Mouse (Mus musculus) bone marrow, adult 2 months (tissue): Measurements from ENCODE around the gene Nos2. TPM values are rescaled to one million over a fixed set of nuclear protein-coding genes. Genes with fewer than 3 reads are reported as not detected.
A peak's percentile ranks its signal among the peaks of the same experiment; 100 is the strongest.

Experiments
- H3K27ac ChIP-seq: fragments of 200-500 bp; 2 replicates; pipeline ENCODE4 v1.5.1; 2012; ENCODE audit warnings: low read depth, mild to moderate bottlenecking, control low read depth, inconsistent platforms, low read length; ENCODE audit not compliant: control insufficient read depth, poor library complexity, insufficient read depth
- H3K4me1 ChIP-seq: fragments of 200-500 bp; 2 replicates; pipeline ENCODE4 v1.6.1; 2011; ENCODE audit warnings: low read length; ENCODE audit not compliant: control insufficient read depth, insufficient read depth
- H3K4me3 ChIP-seq: fragments of 200-500 bp; replicated peaks from 2 replicates; pipeline ENCODE3; 2011; ENCODE audit warnings: mild to moderate bottlenecking, low read depth, low read length, control low read depth; ENCODE audit not compliant: control insufficient read depth
- CTCF ChIP-seq: fragments of 200-500 bp; IDR thresholded peaks from 2 replicates; pipeline ENCODE4 v1.5.1; 2011; ENCODE audit warnings: low read length, control low read depth; ENCODE audit not compliant: control insufficient read depth, insufficient read depth
- POLR2A ChIP-seq: fragments of 200-500 bp; IDR thresholded peaks from 2 replicates; pipeline ENCODE4 v1.6.1; 2011; ENCODE audit warnings: low read depth, mild to moderate bottlenecking, control low read depth, low read length, borderline replicate concordance; ENCODE audit not compliant: control insufficient read depth
- WGBS: fragments of 180-500 bp; shearing (Covaris S2); methylation state at CpG from one replicate; pipeline ENCODE4 v1.1.7; 2018; 5-methylcytosine and 5-hydroxymethylcytosine counted together
- polyA plus RNA-seq: library from polyadenylated mRNA; stranded (reverse); fragments of >200 nt; gene quantifications from 2 replicates; pipeline ENCODE4 v1.2.4, GENCODE M21; 2011; ENCODE audit warnings: low replicate concordance; ENCODE audit not compliant: missing spikeins, insufficient read depth, insufficient read length

The Nos2 gene
- polyA plus RNA-seq, 1 experiment: not detected

DNA sequence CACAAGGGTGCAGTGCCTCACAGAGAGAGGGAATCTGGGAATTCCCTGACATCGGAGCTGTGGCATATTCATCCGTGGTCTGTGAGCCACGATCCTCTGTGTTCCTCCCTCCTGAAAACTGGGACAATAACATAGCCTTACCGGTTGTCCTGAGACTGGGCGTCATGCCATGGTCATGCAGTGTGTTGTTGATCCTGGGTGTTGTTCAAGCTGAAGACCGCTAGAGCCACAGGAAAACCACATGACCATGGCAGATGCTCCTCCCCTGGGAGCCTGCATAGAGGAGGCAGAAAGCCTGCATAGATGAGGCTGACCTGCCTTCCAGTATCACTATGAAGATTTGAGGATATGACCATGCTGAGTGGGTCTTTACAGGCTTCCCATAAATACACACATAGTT lies 5.1 kb upstream of the Nos2 start:
- Histone ChIP-seq H3K4me1 (peaks cover 5% of the 10 kb centered on the region), H3K4me3 (no peak overlapping the region), H3K27ac (no peak overlapping the region)
- WGBS: 32% methylated on average over 6 of the region's 6 CpGs
- TF ChIP-seq CTCF (no peak), POLR2A (no peak)

GRCm38 (mm10) chr11:78916410-78916809 lies 4.2 kb upstream of the Nos2 start:
- TF ChIP-seq CTCF (no peak), POLR2A (no peak)
- WGBS: 44% methylated on average over 1 of the region's 1 CpGs
- Histone ChIP-seq H3K27ac (no peak overlapping the region), H3K4me1 (peaks cover 5% of the 10 kb centered on the region), H3K4me3 (no peak overlapping the region)

GRCm38 (mm10) chr11:78919745-78920144 lies 842 bp upstream of the Nos2 start:
- H3K4me3 ChIP-seq: no peak overlapping the region
- 68% methylated on average over 4 of the region's 4 CpGs for WGBS
- peaks cover 5% of the 10 kb centered on the region for H3K4me1 ChIP-seq
- H3K27ac ChIP-seq: no peak overlapping the region
- no peak for TF ChIP-seq CTCF
- no peak for TF ChIP-seq POLR2A

- Histone ChIP-seq H3K4me1 (peaks cover 2% of the 10 kb centered on the region), H3K27ac (no peak overlapping the region), H3K4me3 (no peak overlapping the region)
- 37% methylated on average over 8 of the region's 8 CpGs for WGBS
- TF ChIP-seq POLR2A: no peak
- TF ChIP-seq CTCF: peak; percentile 93
These were observed 2.3 kb downstream of the Nos2 start for GRCm38 (mm10) chr11:78922678-78923407.

- 3% methylated on average over 9 of the region's 9 CpGs for WGBS
- TF ChIP-seq POLR2A: no peak
- TF ChIP-seq CTCF: no peak
- peaks cover 2% of the 10 kb centered on the region for H3K4me1 ChIP-seq
- no peak overlapping the region for H3K27ac ChIP-seq
- no peak overlapping the region for H3K4me3 ChIP-seq
These were observed 3.5 kb downstream of the Nos2 start for GRCm38 (mm10) chr11:78924111-78924510.

GRCm38 (mm10) chr11:78924916-78925315 lies 4.3 kb downstream of the Nos2 start:
- no peak overlapping the region for H3K4me3 ChIP-seq
- no peak overlapping the region for H3K27ac ChIP-seq
- 2% methylated on average over 37 of the region's 37 CpGs for WGBS
- peaks cover 2% of the 10 kb centered on the region for H3K4me1 ChIP-seq
- TF ChIP-seq POLR2A: no peak
- no peak for TF ChIP-seq CTCF

DNA sequence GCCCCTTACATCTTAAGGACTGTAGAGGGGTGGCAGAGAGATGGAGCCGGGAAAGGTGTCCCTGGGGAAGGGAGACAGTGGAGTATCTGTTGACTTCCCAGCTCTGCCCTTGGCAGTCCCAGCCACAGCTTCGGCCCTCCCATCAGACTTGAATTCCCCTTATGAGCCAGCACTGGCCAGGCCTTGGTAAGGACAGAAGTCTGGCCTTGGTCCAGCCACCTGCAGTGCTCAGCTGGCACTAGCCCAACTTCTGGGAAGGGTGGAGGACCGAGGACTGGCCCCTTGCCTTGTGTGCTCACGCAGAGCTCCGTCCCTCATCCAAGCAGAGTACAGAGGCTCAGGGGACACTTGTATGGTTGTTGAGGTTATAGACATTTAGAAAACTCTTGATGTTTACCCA lies 8.8 kb downstream of the Nos2 start:
- WGBS: 67% methylated on average over 5 of the region's 5 CpGs
- TF ChIP-seq POLR2A: no peak
- TF ChIP-seq CTCF: no peak
- H3K4me3 ChIP-seq: no peak overlapping the region
- no peak overlapping the region for H3K27ac ChIP-seq
- H3K4me1 ChIP-seq: no peaks in the 10 kb centered on the region; the same call in 1 of the 2 replicates

- Histone ChIP-seq H3K4me1 (no peaks in the 10 kb centered on the region), H3K27ac (no peak overlapping the region), H3K4me3 (no peak overlapping the region)
- WGBS: 73% methylated on average over 7 of the region's 7 CpGs
- no peak for TF ChIP-seq POLR2A
- TF ChIP-seq CTCF: no peak
These were observed 13.7 kb downstream of the Nos2 start for GRCm38 (mm10) chr11:78934307-78934706.

DNA sequence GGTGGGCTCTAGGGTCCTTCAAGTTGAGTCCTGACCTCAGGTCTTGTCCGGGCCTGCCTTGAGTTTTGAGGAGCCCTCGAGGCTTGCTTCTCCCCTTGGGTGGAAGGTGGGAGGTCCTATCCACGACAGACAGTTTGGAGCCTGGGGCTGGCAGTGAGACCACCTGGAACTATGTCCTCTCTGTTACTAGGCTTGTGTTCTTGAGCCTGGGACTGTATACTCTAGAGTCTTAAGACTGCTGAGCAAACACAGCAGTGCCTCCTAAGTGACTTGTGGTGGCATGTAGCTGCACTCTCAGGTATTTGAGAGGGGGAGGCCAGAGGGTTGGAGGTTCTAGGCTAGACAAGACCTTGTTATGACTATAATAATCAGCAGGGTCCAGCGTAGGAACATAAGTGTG lies 14.1 kb downstream of the Nos2 start:
- WGBS: 76% methylated on average over 4 of the region's 4 CpGs
- H3K4me1 ChIP-seq: no peaks in the 10 kb centered on the region
- TF ChIP-seq POLR2A (no peak), CTCF (no peak)
- H3K27ac ChIP-seq: no peak overlapping the region
- H3K4me3 ChIP-seq: no peak overlapping the region
